28 mouse cellular contexts compared by ENCODE assay signal in the genomic region with DNA sequence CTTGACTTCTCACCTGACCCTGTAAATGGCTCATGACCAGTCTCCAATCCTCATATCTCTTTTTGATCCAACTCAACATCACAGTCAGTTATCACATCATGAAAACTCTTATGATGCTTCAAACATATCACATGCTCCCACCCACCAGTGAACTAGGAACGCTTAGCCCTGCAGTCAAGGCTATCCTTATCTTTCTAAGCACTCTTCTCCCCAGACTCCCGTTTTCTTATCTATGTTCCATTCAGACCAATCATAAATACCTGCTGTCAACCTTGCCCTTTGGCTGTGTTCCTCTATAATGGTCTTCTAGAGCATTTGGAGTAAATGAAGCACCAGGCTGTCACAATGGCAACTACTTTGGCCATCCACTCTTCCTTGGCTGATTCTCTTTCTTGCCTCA.
"Had no signal": no experiment of that assay in that cellular context is flagged by ENCODE, and none has a peak within 500 bp of the region (broad histone marks: within the 10 kb centered on the region; RNA-seq: fewer than 3 reads in every experiment).

No protein-coding gene starts in this region.

- H3K9ac ChIP-seq: embryonic facial prominence, embryonic 12.5 days; embryonic facial prominence, embryonic 13.5 days; embryonic facial prominence, embryonic 15.5 days; forebrain, embryonic 12.5 days; forebrain, embryonic 13.5 days; forebrain, embryonic 15.5 days; forebrain, postnatal 0 days had no signal

- H3K9me3 ChIP-seq: embryonic facial prominence, embryonic 10.5 days; embryonic facial prominence, embryonic 12.5 days; embryonic facial prominence, embryonic 13.5 days; embryonic facial prominence, embryonic 15.5 days; forebrain, embryonic 10.5 days; forebrain, embryonic 12.5 days; forebrain, embryonic 13.5 days; forebrain, embryonic 15.5 days had no signal

- H3K4me2 ChIP-seq: embryonic facial prominence, embryonic 12.5 days; embryonic facial prominence, embryonic 13.5 days; embryonic facial prominence, embryonic 15.5 days; forebrain, embryonic 12.5 days; forebrain, embryonic 13.5 days; forebrain, embryonic 15.5 days had no signal

- H3K4me3 ChIP-seq: embryonic facial prominence, embryonic 10.5 days; embryonic facial prominence, embryonic 12.5 days; embryonic facial prominence, embryonic 13.5 days; embryonic facial prominence, embryonic 15.5 days; erythroblast, embryonic 14.5 days; forebrain, embryonic 10.5 days; forebrain, embryonic 12.5 days; forebrain, embryonic 13.5 days; forebrain, embryonic 15.5 days; gastrocnemius, adult 2 months; heart, adult 2 months had no signal

- ATAC-seq: forebrain, embryonic 13.5 days; forebrain, embryonic 14.5 days; forebrain, embryonic 15.5 days; forebrain, embryonic 16.5 days; forebrain, postnatal 0 days had no signal

- H3K27me3 ChIP-seq: embryonic facial prominence, embryonic 12.5 days; embryonic facial prominence, embryonic 13.5 days; embryonic facial prominence, embryonic 15.5 days; forebrain, embryonic 12.5 days; forebrain, embryonic 13.5 days; forebrain, embryonic 15.5 days had no signal

- H3K36me3 ChIP-seq: embryonic facial prominence, embryonic 10.5 days; embryonic facial prominence, embryonic 12.5 days; embryonic facial prominence, embryonic 13.5 days; embryonic facial prominence, embryonic 15.5 days; forebrain, embryonic 10.5 days; forebrain, embryonic 12.5 days; forebrain, embryonic 15.5 days had no signal

- H3K4me1 ChIP-seq: embryonic facial prominence, embryonic 10.5 days; embryonic facial prominence, embryonic 12.5 days; embryonic facial prominence, embryonic 13.5 days; embryonic facial prominence, embryonic 15.5 days; forebrain, embryonic 10.5 days; forebrain, embryonic 12.5 days; forebrain, embryonic 13.5 days; forebrain, embryonic 15.5 days had no signal

- DNase-seq: cerebellum, adult 8-10 months; cerebellum, adult 9-10 months; cerebellum, adult 9-11 months; cerebellum, postnatal 10 days; cerebellum, postnatal 14 days; cerebellum, postnatal 25 days; cerebellum, postnatal 36 days; embryo, embryonic 11 days; forebrain, postnatal 0 days; gastrocnemius, adult 2 months; gastrocnemius, postnatal 10 days; gastrocnemius, postnatal 14 days; gastrocnemius, postnatal 25 days; gastrocnemius, postnatal 36 days; heart, adult 11 months; heart, adult 18-20 months; heart, adult 2 months had no signal

- H3K27ac ChIP-seq: embryonic facial prominence, embryonic 10.5 days; embryonic facial prominence, embryonic 12.5 days; embryonic facial prominence, embryonic 13.5 days; embryonic facial prominence, embryonic 15.5 days; forebrain, embryonic 10.5 days; forebrain, embryonic 12.5 days; forebrain, embryonic 13.5 days; forebrain, embryonic 15.5 days; gastrocnemius, adult 2 months; heart, adult 2 months had no signal
